Mouse (Mus musculus) central nervous system, embryonic 18 days (tissue): ENCODE data around the gene Aldh3a1. TPM values are rescaled to one million over a fixed set of nuclear protein-coding genes. Genes with fewer than 3 reads are reported as not detected.

Experiments
- polyA plus RNA-seq: library from polyadenylated mRNA; depleted of rRNA; stranded (reverse); fragments of >200 nt; gene quantifications from 2 replicates; pipeline ENCODE4 v1.2.3, GENCODE M21; 2012; rRNA removed

Gene Aldh3a1
- polyA plus RNA-seq = 0.41 and 0.57 TPM in 2 replicates

DNA sequence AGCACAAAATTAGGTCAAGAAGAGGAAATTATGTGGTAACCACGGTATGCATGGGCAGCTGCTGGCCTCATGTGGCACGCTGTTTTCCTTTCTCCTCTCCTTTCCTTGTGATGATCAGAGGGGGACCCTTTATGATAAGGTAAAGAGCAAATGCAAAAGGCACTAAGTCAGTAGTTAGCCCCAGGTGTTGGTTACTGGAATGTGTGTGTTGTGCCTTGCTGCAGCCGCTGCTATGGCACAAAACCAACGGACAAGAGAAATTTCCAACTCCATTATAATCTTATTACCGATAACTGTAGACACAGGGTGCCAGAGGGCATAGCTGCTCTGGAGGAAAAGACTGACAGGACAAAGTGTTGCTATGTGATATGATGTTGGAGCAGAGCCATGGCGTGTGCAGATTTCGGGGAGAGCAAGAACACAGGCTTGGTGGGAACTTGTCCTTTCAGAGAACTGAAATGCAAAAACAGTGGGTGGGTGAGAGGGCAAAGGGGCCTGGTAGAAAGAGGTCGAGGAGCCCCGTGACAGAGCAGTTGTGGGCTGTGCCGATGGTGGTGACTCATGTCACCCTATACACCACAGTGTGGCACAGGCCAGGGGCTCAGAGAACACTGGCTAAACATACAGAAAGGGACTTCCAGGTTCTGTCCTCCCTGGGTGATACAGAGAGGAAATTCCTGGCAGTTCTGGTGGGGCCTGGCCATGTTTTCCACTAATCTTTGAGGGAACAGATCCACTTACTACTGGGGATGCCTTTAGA, at the start of gene Aldh3a1:
Gene Aldh3a1 (plus strand): TSS at position 51 of the 760 bp plus-strand sequence.

DNA sequence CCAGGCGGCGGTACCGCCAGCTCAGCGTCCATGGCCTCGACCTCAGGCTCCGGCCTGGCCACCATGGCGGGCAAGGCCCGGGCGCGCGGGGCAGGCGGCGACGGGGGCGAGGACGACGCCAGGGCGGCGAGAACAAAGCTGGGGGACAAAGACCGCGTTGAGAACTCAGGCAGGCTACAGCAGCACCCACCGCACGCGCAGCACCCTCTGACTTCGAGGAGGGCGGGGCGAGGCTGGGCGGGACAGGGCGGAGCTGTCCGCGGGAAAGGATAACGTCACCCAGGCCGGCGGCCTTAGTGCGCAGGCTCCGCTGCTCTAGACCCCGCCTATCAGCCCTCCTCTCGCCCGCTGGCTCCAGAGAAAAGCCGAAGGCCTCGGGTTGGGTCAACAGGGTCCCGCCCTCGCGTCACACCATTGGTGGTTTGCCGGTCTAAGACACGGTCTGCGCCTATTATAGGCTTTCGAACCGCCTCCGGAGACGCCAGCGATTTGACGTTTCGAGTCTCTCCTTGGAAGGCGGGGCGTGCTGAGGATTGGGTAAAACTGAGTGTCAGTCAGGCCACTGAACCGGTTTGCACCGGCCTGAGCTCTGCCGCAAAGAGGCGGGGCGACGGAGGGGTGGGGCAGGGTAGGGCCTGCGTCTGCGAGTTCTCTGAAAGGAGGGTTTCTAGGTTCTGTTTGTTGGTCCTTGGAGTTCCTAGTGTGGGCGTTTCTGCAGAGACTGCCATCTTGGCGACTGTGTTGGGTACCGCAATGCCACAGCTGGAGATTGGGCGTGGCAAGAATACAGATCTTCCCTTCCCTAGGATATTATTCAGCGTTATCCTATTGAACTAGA, 32.3 kb upstream of the Aldh3a1 start, which contains the start of gene Usp22:
Gene Usp22 (minus strand): TSS at position 235 of the 838 bp plus-strand sequence.

DNA sequence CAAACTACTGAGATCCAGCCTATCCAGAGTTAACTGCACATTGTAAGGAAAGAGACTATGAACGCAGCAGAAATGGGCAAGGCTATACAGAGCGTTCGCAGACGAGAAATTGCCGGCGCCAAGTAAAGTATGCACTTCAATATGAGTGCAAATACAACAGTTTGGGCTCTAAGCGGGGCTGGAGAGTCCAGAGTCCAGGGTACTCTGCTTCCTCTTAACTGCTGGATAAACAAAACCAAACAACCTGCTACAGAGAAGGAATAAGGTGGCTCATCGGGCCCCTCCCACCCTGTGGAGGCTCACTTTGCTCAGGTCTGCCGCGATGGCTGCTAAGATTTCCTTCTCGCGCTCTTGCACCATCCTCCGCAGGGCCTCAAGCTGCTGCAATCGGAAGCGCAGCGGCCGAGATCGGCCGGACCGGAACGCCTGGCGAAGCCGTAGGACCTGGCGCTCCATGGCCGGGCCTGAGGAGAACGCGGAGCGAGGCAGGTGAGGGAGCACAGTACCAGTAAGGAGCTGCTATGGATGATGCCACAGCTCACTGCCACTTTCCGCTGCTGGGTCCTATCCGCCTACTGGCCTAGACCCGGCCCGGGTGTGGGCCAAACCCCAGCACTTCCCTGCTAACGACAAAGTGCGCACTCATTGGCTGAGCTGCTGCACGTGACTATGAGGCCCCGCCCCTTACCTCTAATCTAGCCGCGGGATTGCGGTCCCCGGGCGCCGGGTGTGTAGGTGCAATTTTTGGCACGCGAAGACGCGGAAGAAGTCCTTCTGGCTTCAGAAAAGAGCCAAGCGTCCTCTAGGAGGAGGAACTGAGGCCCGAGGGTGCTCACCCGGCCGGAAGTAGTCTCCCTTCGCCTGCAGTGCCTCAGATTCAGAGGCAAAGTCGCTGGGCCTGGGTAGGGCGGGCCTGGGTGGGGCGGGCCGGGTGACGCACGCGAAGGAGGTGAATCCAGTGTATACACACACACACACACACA, 59.5 kb downstream of the Aldh3a1 start, which contains the start of gene Aldh3a2:
Gene Aldh3a2 (minus strand): TSS at position 914 of the 983 bp plus-strand sequence.

Other genes starting within 250 kb of the Aldh3a1 start
- gene Kcnj12, start 185.0 kb upstream of the Aldh3a1 start, polyA plus RNA-seq = 8.8 and 9.4 TPM in 2 replicates
- gene Tnfrsf13b, start 80.8 kb upstream of the Aldh3a1 start, polyA plus RNA-seq = 1.4 and 1.9 TPM in 2 replicates
- gene Usp22, start 32.5 kb upstream of the Aldh3a1 start, polyA plus RNA-seq = 339 and 395 TPM in 2 replicates
- gene Aldh3a2, start 59.9 kb downstream of the Aldh3a1 start, polyA plus RNA-seq = 38.1 and 39.3 TPM in 2 replicates
- gene Slc47a2, start 135.3 kb downstream of the Aldh3a1 start, polyA plus RNA-seq = 0.19 and 0.24 TPM in 2 replicates
- 0.45 and 1.7 TPM in 2 replicates for gene Slc47a1, start 170.8 kb downstream of the Aldh3a1 start, polyA plus RNA-seq
- 177 and 181 TPM in 2 replicates for gene Rnf112, start 246.6 kb downstream of the Aldh3a1 start, polyA plus RNA-seq